Mouse (Mus musculus) stomach, postnatal 0 days (tissue): Measurements from ENCODE around the gene Ankib1.

Experiments used
- CTCF ChIP-seq: IDR thresholded peaks from 2 replicates; pipeline ENCODE4 v1.5.1; 2016; ENCODE audit warnings: antibody characterized with exemption, low read depth, mild to moderate bottlenecking, moderate library complexity
- EP300 ChIP-seq: optimal IDR thresholded peaks from 2 replicates; pipeline ENCODE3; 2016; ENCODE audit warnings: antibody characterized with exemption

- TF ChIP-seq CTCF (no peak), EP300 (no peak)
Measured at GRCm38 (mm10) chr5:3646539-3646938, 156.2 kb downstream of the Ankib1 start.
